Mouse (Mus musculus): ENCODE data around the gene Sf3b6. TPM values are rescaled to one million over a fixed set of nuclear protein-coding genes. Genes with fewer than 3 reads are reported as not detected.
"Not testable (repeated sequence)": the region's sequence is repeated elsewhere in the genome, so short reads cannot be mapped to it uniquely, and the experiment has no call there.

Gene Sf3b6
- total RNA-seq (2021): 10 to 100 TPM; 95.6 to 98.8 TPM

GRCm38 (mm10) chr12:4817361-4818101, at the start of gene Sf3b6:
Sf3b6 (plus strand) TSS chr12:4817544.
- intact Hi-C loops (cut with DNase I): no loop called here

GRCm38 (mm10) chr12:4768492-4769332, 48.6 kb upstream of the Sf3b6 start, which contains the start of the genes Pfn4 and Fam228b:
Pfn4 (plus strand) TSS chr12:4769022.
Fam228b (minus strand) TSS chr12:4769267.
- intact Hi-C loops (cut with DNase I): no loop called here
- peak; percentile 95 to 97 for DNase-seq (ENCODE audit: extremely low spot score in 1 of 2, low spot score in 2 of 2)

More at GRCm38 (mm10) chr12:4817361-4818101, at the start of gene Sf3b6:
- DNase-seq (ENCODE audit: extremely low spot score in 1 of 2, low spot score in 2 of 2): peak; percentile 97 to 99

- DNase-seq (ENCODE audit: extremely low spot score in 1 of 2, low spot score in 2 of 2): no peak
- intact Hi-C loops (cut with DNase I): no loop called here
Measured at GRCm38 (mm10) chr12:4769333-4769723, 48.0 kb upstream of the Sf3b6 start.

- intact Hi-C loops (cut with DNase I): no loop called here
- DNase-seq (ENCODE audit: extremely low spot score in 1 of 2, low spot score in 2 of 2): no peak
Measured at GRCm38 (mm10) chr12:4774895-4775587, 42.3 kb upstream of the Sf3b6 start.

- intact Hi-C loops (cut with DNase I): no loop called here
- no peak for DNase-seq (ENCODE audit: extremely low spot score in 1 of 2, low spot score in 2 of 2)
Measured at GRCm38 (mm10) chr12:4775588-4775949, 41.8 kb upstream of the Sf3b6 start.

- intact Hi-C loops (cut with DNase I): no loop called here
- DNase-seq (ENCODE audit: extremely low spot score in 1 of 2, low spot score in 2 of 2): no peak
Measured at GRCm38 (mm10) chr12:4777734-4778133, 39.6 kb upstream of the Sf3b6 start.

GRCm38 (mm10) chr12:4780245-4780644, 37.1 kb upstream of the Sf3b6 start:
- intact Hi-C loops (cut with DNase I): no loop called here
- DNase-seq (ENCODE audit: extremely low spot score in 1 of 2, low spot score in 2 of 2): no peak

- intact Hi-C loops (cut with DNase I): no loop called here
- DNase-seq (ENCODE audit: extremely low spot score in 1 of 2, low spot score in 2 of 2): no peak
Measured at GRCm38 (mm10) chr12:4781270-4781669, 36.1 kb upstream of the Sf3b6 start.

- DNase-seq (ENCODE audit: extremely low spot score in 1 of 2, low spot score in 2 of 2); intact Hi-C loops (cut with DNase I): not testable (repeated sequence)
Measured at GRCm38 (mm10) chr12:4781725-4782404, 35.5 kb upstream of the Sf3b6 start.

GRCm38 (mm10) chr12:4783598-4783997, 33.7 kb upstream of the Sf3b6 start:
- intact Hi-C loops (cut with DNase I): no loop called here
- no peak for DNase-seq (ENCODE audit: extremely low spot score in 1 of 2, low spot score in 2 of 2)

- no peak for DNase-seq (ENCODE audit: extremely low spot score in 1 of 2, low spot score in 2 of 2)
- intact Hi-C loops (cut with DNase I): no loop called here
Measured at GRCm38 (mm10) chr12:4784466-4784865, 32.9 kb upstream of the Sf3b6 start.

- intact Hi-C loops (cut with DNase I): not testable (repeated sequence)
Measured at GRCm38 (mm10) chr12:4788128-4788527, 29.2 kb upstream of the Sf3b6 start.

GRCm38 (mm10) chr12:4793718-4794117, 23.6 kb upstream of the Sf3b6 start:
- peak in 1 of 2 experiments; percentile 44 for DNase-seq (ENCODE audit: extremely low spot score in 1 of 2, low spot score in 2 of 2)
- intact Hi-C loops (cut with DNase I): no loop called here

More at GRCm38 (mm10) chr12:4788128-4788527, 29.2 kb upstream of the Sf3b6 start:
- DNase-seq (ENCODE audit: extremely low spot score in 1 of 2, low spot score in 2 of 2): not testable (repeated sequence)

- intact Hi-C loops (cut with DNase I); DNase-seq (ENCODE audit: extremely low spot score in 1 of 2, low spot score in 2 of 2): not testable (repeated sequence)
Measured at GRCm38 (mm10) chr12:4797471-4797870, 19.9 kb upstream of the Sf3b6 start.

- intact Hi-C loops (cut with DNase I): no loop called here
- no peak for DNase-seq (ENCODE audit: extremely low spot score in 1 of 2, low spot score in 2 of 2)
Measured at GRCm38 (mm10) chr12:4811036-4811435, 6.3 kb upstream of the Sf3b6 start.

- DNase-seq (ENCODE audit: extremely low spot score in 1 of 2, low spot score in 2 of 2): no peak
- intact Hi-C loops (cut with DNase I): no loop called here
Measured at GRCm38 (mm10) chr12:4811705-4812104, 5.6 kb upstream of the Sf3b6 start.

GRCm38 (mm10) chr12:4813636-4814035, 3.7 kb upstream of the Sf3b6 start:
- no peak for DNase-seq (ENCODE audit: extremely low spot score in 1 of 2, low spot score in 2 of 2)
- intact Hi-C loops (cut with DNase I): no loop called here

GRCm38 (mm10) chr12:4816680-4817360, 524 bp upstream of the Sf3b6 start:
- intact Hi-C loops (cut with DNase I): no loop called here

More at GRCm38 (mm10) chr12:4816680-4817360, 524 bp upstream of the Sf3b6 start:
- DNase-seq (ENCODE audit: extremely low spot score in 1 of 2, low spot score in 2 of 2): no peak
